Mouse (Mus musculus) forelimb bud, embryonic 11.5 days (tissue): Measurements from ENCODE around the gene Ermp1.

Experiments
- DNase-seq: peaks from one replicate; pipeline ENCODE4 v3.0.0-alpha.2; 2012; ENCODE audit warnings: low read depth, low spot score

Ermp1 gene

DNA sequence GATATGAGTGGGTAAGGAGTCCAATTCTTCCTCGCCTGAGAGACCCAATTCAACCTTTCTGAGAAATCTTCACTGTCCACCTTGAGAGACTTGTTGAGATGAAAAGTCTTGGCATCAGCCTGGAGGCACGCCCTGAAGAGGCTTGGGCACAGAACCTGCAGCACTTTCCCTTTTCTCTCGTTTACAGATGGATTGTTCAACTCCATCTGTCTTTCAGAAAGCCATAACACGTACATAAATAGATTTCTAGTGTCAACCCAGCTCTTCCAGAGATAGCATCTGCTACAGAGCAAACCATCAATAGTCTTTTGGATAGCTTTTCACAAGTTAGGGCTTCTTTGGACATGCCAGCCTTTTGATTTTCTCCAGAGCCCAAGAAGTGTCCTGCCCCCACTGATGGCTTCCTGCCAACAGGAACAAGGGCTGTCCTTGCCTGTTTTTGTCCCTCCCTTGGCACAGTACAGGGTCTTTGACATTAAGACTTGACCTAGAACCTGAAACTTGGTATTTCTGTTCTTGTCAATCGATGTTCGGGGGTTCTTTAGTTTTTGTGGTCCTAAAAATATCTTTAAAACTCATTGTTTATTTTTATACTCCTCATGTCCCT lies 13.9 kb upstream of the Ermp1 start:
- DNase-seq: no peak

DNA sequence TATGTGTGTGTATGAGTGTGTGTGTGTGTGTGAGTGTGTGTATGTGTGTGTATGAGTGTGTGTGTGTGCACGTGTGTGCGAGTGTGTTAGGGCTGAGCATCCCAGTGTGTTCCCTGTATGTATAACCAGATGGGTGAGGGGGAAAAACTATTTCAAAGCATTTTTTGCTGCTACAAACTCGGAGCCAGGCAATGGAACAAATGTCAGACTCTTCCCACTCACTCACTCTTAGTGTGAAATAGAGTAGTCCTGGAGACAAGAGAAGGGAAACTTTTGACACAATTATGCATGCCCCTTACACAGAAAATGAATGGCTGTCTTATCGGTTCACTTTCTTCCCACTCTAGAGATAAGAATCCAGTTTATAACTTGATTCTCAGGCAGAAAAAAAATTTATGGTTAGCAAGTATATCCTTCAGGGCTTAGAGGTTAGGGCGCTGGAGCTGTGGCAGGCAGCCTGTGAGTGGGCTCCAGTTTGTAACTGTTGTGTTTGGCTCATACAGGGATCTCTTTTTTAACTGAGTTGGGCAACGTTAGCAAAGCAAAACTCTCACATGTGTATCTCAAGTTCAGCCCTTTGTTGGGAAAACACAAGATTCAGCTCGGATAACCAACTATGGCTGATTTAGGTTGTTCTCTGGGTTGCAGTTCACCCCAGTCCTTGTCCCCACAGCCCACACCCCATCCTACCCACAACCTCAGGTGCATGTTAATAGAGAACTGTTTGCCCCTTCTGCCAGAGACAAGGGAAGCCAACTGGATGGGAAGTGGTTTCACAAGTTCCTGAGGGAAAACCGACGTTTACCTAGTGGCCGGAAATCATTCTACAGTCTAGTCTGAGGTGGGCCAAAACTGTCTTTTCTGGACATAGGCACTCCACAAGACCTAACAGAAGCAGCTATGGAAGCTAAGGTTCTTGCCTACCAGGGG lies 12.9 kb upstream of the Ermp1 start:
- no peak for DNase-seq

DNA sequence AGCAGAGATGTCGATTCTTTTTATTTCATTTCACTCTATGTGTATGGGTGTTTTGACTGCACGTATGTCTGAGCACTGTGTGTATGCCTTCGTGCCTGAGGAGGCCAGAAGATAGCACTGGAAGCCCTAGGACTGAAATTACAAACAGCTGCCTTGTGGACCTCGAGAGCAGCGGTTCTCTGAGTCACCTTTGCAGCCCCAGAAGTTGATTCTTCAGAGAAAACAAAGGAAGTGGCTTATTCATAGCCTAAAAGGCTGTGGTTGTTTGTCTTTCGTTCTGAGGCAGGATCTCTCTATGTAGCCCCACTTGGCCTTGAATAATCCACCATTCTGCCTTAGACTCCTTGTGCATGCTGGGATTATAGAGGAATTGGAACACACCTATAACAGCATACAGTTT lies 11.5 kb upstream of the Ermp1 start:
- no peak for DNase-seq

DNA sequence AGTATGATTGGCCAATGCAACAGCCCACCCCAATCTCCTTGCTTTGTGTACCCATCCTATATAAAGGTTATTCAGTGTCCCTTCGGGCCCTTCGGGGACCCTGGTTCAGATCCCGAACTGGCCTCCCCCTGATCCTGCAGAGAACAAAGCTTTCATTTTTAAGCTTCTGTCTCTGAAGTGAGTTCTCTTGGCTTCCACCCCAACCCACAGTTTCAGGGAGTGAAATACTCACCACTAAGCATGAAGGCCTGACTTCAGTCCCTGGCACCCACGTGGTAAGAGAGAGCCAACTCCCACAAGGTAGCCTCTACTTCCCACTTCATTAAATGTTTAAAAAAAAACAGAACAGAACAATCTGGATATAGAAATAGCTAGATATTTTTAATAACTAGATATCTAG lies 10.6 kb upstream of the Ermp1 start:
- no peak for DNase-seq

DNA sequence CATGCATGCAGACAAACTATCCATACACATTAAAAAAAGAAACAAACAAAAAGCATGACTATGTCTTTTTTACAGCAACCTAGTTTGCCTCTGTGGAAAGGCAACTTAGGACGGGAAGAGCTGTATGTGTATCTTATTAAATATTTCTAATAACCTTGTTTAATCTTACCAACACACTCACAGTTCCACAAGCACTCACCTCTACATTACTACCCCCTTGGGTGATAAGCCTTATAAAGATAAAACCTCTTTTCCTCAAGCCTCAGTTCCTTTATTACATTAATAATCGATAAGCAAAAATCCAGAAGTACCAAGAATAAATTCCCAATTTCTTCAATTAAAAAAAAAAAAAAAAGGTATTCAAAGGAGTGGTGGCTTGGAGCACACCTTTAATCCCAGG lies 9.3 kb upstream of the Ermp1 start:
- no peak for DNase-seq

DNA sequence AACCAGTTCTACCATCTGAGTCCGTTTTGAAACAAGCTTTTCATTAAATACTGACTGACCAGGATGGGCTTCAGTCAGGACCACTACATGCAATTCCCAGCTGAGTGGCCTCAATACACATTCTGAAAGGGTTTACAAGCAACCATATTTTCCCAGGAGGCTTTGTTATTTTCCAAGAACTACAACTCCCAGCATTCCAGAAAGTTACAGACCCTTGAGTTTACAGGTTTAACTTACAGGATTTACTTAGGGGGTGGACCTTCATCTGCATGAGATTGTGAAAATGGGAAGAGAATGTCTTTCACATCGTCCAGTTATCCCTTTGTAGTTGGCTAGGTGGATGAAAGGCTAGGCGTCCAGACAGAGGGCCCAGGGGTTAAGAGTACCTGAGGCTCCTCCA lies 8.8 kb upstream of the Ermp1 start:
- no peak for DNase-seq

DNA sequence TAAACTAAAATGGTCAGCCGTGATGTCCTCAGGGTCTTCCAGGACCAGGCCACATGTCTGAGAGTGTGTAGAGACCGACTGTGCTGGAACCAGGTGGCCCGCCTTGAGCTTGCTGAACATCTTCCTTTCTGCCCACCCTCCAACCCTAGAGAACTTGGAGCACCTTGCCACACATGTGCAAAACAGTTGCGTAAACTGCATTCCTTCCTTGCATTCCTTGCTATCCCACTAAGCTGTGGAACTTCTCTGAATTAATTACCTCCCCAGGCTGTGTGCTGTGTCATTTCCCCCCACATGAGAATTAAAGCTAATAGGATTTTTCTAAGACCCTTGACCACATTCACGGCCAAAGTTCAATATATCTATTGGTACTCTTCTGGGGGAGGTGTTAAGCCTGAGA lies 8.4 kb upstream of the Ermp1 start:
- no peak for DNase-seq

DNA sequence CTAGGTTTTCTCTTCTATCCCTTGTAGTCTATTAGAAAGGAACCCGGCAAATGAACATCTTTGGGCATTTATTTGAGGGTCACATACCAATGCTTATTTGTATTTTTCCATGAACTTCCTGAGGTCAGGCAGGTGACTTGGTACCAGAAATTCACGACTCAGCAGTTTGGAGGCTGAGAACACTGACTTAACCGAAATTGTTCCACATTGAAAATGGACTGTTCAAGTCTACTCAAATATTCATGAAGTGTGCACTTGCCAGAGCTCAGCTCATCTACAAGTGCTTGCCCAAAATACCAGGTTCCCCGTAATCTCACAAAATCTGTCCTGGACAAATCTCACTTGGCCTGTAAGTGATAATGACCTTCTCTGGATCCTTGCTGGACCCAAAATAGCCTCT lies 7.8 kb upstream of the Ermp1 start:
- DNase-seq: no peak

DNA sequence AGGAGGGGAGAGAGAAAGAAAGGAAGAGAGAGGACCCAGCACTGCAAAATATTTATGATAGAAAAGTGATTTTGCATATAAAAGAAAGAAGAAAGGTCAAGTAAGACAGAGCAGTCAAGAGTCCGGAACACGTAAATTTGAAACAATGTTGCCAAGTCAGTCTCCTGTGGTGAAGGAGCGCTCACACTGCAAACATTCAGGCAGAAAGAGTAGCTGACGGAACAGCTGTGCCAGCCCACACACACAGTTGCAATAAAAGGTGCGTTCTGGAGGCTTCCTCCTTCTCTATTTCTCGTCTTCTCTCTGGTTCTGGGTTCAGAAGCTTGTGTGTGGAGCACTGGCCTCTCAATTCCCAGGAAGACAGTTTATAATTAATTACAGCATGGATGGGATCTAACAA lies 6.9 kb upstream of the Ermp1 start:
- no peak for DNase-seq

DNA sequence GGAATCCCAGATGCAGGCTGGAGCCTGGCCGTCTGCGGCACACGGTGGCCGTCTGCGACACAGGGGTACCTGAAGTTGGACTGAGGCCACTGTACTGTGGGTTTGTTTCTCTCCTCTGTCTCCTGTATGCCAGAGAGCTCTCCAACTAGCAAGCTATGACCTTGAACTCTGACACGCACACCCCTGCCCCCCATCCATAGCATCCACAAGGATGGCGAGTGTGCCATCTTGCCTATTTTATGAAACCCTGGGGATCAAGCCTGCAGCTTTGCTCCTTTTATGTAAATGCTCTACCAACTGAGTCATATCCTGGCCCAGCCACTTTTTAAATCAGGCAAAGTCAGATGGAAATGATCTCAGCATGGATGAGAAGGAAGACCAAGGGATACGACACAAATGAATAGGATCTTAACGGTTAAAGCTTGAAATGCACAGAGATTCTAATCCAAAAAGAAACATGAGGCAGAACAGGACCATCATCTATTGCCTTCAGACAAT lies 5.6 kb upstream of the Ermp1 start:
- no peak for DNase-seq

DNA sequence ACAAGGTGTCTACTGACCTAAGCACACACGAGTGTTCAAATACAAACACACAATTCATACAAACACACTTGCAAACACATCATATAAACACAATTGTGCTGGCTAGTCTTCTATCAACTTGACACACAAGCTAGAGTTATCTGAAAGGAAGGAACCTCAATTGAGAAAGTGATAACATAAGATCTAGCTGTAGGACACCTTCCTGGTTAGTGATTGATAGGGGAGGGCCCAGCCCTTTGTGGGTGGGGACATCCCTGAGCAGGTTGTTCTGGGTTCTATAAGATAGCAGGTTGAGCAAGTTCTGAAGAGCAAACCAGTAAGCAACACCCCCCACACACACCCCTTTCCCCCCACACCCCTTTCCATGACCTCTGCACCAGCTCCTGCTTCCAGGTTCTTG lies 1.5 kb upstream of the Ermp1 start:
- DNase-seq: no peak

DNA sequence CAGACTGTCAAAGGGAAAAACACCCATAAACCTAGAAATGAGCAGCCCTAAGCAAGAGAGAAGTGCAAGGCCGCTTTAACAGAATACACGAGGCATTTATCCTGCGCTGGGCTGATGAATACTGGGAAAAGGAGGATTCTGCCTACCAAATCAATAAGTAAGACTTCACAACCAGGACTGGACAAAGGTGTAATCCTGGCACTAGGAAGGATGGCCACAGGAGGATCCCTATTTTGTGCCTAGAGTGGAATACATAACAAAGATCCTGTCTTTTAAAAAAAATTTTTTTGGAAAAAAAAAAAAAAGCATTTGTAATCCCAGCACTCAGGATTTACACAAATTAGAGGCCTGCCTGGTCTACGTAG lies 317 bp upstream of the Ermp1 start:
- no peak for DNase-seq

DNA sequence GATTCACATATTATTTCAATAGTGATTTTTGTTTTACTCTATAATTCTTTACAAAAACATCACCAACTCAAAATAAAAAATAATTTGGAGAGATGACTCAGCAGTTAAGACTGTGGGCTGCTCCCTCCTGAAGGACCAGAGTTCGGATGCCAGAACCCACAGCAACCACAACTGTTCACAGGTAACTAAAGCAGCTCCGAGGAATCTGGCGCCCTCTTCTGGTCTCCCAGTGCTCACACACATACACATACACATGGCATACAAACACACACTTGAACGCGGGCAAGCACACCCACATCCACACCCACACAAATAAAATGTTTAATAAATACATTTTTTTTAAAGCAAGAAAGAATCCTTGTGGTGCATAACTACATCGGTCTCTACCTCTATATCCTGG lies 3.5 kb downstream of the Ermp1 start:
- DNase-seq: no peak

DNA sequence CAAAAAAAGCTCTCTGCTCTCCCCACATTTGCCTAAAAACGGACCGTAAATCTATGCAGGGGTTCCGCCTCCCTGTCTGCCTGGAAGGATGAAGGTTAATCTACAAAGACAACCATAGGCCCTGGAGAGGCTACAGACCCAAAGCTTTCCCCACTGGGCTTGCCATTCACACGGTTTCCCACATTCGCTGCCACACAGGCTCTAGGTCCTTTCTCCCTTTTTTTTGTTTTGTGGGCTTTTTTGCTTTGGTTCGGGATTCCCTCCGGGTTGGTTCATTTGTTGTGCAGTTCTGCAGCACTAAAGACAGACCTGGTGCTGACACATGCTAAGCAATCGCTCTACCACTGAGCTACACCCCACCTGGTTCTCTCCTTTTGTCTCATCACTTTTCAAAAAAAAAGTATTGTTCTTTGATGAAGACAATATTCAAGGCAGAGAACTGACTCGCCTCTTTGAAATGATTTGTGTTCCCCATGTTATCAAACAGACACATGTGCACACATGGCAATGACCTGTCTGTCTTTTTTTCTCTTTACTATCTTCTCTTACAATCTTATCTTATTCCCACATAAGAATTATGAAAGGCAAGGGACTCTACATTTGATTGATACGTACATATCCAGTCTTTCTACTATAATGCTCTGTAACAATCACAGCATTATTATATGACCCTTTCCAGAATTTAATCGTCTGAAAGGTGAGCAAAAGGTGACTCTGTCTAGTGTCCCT lies 4.9 kb downstream of the Ermp1 start:
- no peak for DNase-seq

DNA sequence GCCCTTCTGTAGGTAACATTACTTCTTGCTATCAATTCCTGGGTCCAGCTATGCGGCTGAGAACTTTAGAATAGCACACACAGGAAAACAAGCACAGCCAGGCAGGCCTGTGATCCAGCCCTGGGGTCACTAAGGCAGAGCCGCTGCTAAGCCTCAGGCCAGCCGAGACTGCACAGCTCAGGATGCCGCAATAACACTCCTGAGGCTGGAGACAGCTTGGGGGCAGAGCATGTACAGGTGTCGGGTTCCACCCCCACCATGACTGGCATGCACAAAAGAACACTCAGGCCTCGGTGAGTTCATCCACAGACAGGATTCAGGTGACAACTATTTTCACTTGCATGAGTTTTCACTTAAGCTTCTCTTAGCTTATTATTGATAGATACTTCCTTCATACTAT lies 6.0 kb downstream of the Ermp1 start:
- no peak for DNase-seq

DNA sequence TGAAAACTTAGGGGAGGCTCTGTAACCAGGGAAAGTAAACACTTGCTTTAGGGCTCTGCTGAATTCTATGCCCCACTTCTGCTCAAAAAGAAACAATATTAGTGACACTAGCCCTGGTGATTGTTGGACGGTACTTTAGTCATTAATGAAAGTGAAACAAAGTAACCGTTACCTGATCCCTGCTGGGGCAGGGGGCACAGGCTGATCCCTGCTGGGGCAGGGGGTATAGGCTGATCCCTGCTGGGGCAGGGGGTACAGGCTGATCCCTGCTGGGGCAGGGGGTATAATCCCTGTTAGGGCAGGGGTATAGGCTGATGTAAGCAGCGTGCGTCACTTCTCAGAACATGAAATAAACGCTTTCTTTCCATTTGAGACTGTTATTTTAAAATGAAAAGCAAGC lies 6.7 kb downstream of the Ermp1 start:
- no peak for DNase-seq

DNA sequence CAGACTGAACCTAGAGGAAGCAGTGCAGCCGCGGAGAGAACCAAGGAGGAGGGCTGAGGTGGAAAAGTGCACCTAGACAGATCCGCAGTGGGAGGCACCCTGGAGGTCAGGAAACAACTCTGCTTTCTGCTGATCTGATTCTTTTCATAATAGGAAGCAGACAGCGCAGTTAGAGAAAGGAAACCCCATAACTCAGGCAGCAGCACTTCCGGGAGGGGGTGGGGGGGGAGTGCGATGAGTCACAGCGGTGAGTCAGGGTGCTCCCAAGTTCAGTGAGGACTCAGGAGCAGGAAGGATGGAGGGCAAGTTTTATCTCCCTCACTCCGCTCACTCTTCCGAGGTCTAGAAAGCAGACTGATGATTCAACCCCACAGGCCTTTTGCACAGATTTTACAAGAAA lies 7.2 kb downstream of the Ermp1 start:
- DNase-seq: no peak

DNA sequence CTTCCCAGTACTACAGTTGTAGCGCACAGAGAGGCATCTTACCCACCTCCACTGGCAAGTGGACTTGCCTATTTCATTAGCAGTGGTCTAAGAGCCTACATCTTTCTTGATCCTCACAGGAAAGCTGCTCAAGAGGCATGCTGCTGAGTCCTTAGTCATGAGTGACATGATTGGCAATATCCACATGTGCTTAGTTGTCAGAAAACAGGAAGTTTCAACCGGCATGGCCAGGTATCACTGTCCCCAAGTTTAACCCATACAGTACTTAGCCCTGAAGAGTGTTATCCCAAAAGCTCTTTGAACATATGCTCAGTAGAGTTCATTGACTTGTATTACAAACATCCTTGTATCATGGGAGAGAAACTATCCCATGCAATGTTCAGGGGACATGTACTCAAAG lies 36.1 kb downstream of the Ermp1 start:
- DNase-seq: no peak

DNA sequence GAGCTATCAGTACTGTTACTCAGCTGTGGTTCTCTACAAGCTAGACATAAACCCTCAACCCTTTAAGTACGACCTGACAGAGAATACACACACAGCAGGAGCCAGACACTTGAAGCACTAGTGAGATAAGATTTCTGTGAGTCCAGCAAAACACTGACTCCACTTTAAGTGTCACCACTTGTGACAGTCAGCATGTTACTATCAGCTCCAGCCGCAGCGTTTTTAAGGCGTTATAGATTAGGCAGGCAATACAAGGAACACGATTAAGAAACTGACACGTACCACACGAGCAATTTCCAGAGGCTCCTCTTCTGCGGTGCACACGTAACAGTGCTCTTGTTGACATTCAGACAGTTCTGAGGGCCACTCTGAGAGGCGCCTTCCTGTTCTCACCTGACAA lies 37.3 kb downstream of the Ermp1 start:
- DNase-seq: no peak

DNA sequence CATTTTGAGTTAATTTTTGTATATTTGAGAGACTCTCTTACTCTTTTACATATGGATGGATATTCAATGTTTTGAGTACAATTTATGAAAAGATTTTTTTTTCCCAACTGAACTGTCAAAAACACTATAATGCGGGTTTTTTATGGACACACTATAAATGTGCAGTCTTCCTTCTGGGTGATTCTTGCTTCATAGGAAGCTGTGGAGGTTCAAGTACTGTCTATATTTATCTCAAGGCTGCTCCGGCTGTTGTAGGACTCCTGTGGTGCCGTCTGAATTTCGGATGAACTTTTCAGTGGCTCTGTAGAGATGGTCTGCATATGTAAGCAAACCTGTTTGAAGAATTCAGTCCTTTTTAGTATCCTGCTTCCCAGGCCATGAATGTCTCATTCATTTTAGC lies 40.0 kb downstream of the Ermp1 start:
- no peak for DNase-seq

DNA sequence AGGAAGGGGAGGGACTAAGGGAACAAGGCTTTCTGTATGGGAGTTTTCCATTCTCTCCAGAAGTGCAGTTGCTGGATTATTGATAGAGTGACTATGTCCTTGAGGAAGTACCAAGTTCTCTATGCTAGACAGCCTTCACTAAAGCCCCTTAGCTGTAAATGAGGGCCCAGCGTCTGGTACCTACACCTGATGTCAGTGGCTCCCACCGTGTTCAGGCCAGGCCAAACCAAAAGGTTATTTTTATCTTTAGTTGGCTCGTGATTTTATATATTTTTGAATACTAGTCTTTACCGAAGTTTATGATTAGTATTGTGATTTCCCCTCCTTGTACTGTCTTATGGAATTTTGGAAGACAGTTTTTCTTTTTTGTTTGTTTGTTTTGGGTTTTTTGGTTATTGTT lies 40.7 kb downstream of the Ermp1 start:
- no peak for DNase-seq

DNA sequence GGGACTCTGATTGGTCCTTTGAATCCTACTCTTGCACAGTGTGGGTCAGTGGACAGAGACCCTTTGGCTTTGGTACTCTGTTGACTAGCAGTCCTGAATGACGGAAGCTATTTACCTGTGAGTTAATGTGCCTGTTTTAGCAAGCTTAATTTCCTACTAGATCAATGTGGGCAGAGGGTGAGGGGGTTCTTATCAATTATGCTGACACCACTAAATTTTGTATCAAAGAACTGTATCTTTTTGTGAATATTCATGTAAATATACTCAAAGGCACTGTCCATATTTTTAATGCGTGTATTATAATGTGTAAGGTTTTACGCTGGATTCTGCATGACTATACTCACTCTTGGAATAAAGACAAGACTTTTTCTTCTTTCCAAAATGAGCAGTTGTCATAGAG lies 43.6 kb downstream of the Ermp1 start:
- DNase-seq: no peak
